Mouse (Mus musculus) kidney, embryonic 16.5 days (tissue): ENCODE measurements around the gene Dppa5a. TPM values are rescaled to one million over a fixed set of nuclear protein-coding genes. Genes with fewer than 3 reads are reported as not detected.

Source experiments
- ATAC-seq: fragments of 200-750 bp; cut with Nextera tagmentation; 2 replicates; pipeline ENCODE4 v1.8.0; 2017; ENCODE audit warnings: moderate TSS enrichment; ENCODE audit not compliant: low FRiP score, low TSS enrichment
- H3K27ac ChIP-seq: fragments of 300-500 bp; sonication (generic); 2 replicates; pipeline ENCODE4 v1.5.1; 2014; ENCODE audit warnings: low read length
- H3K27me3 ChIP-seq: fragments of 300-500 bp; sonication (generic); 2 replicates; pipeline ENCODE4 v1.6.1; 2014; ENCODE audit warnings: low read length, control low read depth, mixed read lengths; ENCODE audit not compliant: insufficient read depth
- H3K36me3 ChIP-seq: fragments of 300-500 bp; sonication (generic); 2 replicates; pipeline ENCODE4 v1.6.1; 2014; ENCODE audit warnings: low read length, control low read depth, mixed read lengths; ENCODE audit not compliant: insufficient read depth
- H3K4me1 ChIP-seq: fragments of 300-500 bp; sonication (generic); 2 replicates; pipeline ENCODE4 v1.6.1; 2014; ENCODE audit warnings: low read length, control low read depth, mixed read lengths; ENCODE audit not compliant: insufficient read depth
- H3K4me2 ChIP-seq: fragments of 300-500 bp; sonication (generic); replicated peaks from 2 replicates; pipeline ENCODE4 v1.6.1; 2014; ENCODE audit warnings: low read depth, low read length
- H3K4me3 ChIP-seq: fragments of 300-500 bp; sonication (generic); 2 replicates; pipeline ENCODE4 v1.5.1; 2014; ENCODE audit warnings: mild to moderate bottlenecking, low read length
- H3K9ac ChIP-seq: fragments of 300-500 bp; sonication (generic); replicated peaks from 2 replicates; pipeline ENCODE4 v1.6.1; 2014; ENCODE audit warnings: low read length
- H3K9me3 ChIP-seq: fragments of 300-500 bp; sonication (generic); 2 replicates; pipeline ENCODE4 v1.6.1; 2016; ENCODE audit warnings: low read length, control low read depth
- WGBS: fragments of 180-500 bp; shearing (Covaris S2); extraction: QIAGEN DNeasy Blood & Tissue Kit; methylation state at CpG from one replicate; pipeline ENCODE4 v1.1.7; 2014; 5-methylcytosine and 5-hydroxymethylcytosine counted together
- polyA plus RNA-seq: library from polyadenylated mRNA; unstranded; fragments of >200 nt; fragmentation: Nextera tagmentation; extraction: Ambion mirVana; gene quantifications from 2 replicates; pipeline ENCODE4 v1.2.1, GENCODE M21; 2015

Gene Dppa5a
- polyA plus RNA-seq, 1 experiment from 2014 or later: 0.27 TPM

DNA sequence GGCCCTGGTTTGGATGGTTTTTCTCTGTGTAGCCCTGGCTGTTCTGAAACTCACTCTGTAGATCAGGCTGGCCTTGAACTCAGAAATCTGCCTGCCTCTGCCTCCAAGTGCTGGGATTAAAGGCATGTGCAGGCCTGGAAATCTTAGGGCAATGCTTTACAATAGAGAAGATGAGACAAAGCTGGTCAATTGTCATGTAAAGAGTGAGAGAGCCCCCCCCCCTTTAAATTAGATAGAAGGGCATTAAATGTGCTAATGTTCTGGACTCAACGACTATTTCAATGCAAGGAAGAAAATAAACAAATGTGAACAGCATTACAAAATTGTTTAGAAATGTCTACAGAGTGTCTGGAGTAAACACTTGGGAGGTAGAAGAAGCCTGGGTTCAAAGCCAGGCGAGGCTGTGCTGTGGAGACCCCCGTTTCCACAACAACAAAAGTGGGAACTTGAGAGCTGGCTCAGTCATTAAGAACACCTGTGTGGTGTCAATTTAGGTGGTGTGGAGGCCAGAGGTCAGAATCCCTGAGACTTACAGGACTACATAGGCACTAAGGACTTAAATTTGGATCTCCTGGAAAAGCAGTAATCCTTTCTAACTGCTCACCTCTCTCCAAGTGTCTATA is 805 bp upstream of the Dppa5a start:
- no peak for ATAC-seq
- Histone ChIP-seq H3K9ac (no peak overlapping the region), H3K27me3 (no peaks in the 10 kb centered on the region), H3K4me2 (no peak overlapping the region), H3K9me3 (no peaks in the 10 kb centered on the region), H3K27ac (no peak overlapping the region), H3K36me3 (no peaks in the 10 kb centered on the region), H3K4me1 (no peaks in the 10 kb centered on the region), H3K4me3 (no peak overlapping the region)
- WGBS: 63% methylated on average over 3 of the region's 3 CpGs

DNA sequence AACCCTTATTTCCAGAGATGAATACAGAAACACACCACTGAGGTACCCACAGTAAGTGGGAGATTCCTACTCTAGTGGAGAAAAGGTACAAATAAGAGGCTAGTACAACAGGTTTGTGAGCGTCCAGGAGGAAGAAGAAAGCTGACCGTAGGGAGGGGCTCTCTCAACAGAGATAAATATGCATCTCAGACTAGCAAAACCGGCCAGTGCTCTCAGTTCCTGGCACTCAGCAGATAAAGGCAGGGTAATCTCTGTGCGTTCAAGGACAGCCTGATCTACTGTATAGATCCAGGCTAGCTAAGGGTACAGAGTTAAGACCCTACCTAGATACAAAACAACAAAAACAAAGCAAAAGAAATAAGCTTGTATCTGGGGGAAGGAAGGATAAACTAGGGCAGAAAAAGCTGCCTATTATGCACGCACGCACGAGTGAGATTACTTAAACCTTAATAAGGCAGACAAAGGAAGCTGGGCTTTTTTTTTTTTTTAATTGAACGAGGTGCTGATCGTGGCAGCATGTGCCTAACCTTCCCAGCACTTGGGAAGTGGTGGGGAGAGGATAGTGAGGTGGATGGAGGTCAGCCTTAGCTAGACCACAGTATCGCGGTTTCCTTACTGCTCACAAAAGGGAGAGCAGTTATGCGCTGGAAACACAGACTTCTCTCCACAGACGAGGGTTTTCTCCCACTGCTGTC is 2.0 kb downstream of the Dppa5a start:
- Histone ChIP-seq H3K27ac (no peak overlapping the region), H3K9ac (no peak overlapping the region), H3K4me2 (no peak overlapping the region), H3K36me3 (no peaks in the 10 kb centered on the region), H3K4me1 (no peaks in the 10 kb centered on the region), H3K4me3 (no peak overlapping the region), H3K27me3 (no peaks in the 10 kb centered on the region), H3K9me3 (no peaks in the 10 kb centered on the region)
- 73% methylated on average over 13 of the region's 13 CpGs for WGBS
- ATAC-seq: no peak

DNA sequence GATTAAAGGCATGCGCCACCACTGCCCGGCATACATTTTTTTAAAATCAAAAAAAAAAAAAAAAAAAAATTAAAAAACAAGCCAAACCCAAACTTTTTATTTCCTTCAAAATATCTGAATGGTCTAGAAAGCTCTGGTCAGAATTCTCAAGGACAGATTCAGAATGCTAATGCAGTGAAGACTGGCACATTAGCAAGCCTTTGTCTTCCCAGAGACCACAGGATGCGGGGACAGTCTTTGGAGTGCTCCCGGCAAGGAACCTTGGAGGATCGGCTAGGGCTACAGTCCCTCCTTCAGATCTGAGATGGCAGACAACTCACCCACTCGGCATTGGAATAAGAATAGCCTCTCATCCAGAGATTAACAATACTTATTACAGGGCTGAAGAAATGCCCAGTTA is 3.3 kb downstream of the Dppa5a start:
- no peak for ATAC-seq
- no peaks in the 10 kb centered on the region for H3K36me3 ChIP-seq
- H3K9me3 ChIP-seq: no peaks in the 10 kb centered on the region
- H3K27me3 ChIP-seq: no peaks in the 10 kb centered on the region
- 88% methylated on average over 6 of the region's 6 CpGs for WGBS
- no peak overlapping the region for H3K4me3 ChIP-seq
- no peaks in the 10 kb centered on the region for H3K4me1 ChIP-seq
- no peak overlapping the region for H3K27ac ChIP-seq
- no peak overlapping the region for H3K4me2 ChIP-seq
- H3K9ac ChIP-seq: no peak overlapping the region

DNA sequence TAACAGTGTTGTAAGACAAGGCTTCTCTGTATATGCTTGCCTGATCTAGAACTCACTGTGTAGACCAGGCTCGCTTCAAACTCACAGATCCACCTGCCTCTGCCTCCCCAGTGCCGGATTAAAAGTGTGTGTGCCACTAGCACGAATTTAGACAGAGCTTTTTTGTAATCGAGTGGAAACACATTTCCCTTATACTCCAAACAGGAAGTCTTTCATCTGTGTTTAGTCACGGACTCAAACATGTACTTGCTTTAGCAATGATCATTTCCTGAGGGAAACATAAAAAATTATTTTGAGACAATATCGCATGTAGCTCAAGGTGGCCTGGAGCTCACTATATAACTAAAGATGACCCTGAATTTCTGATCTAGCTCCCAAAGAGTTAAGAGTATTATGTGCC is 4.6 kb downstream of the Dppa5a start:
- Histone ChIP-seq H3K9me3 (no peaks in the 10 kb centered on the region), H3K27ac (no peak overlapping the region), H3K36me3 (no peaks in the 10 kb centered on the region), H3K4me1 (no peaks in the 10 kb centered on the region), H3K9ac (no peak overlapping the region), H3K27me3 (no peaks in the 10 kb centered on the region), H3K4me2 (no peak overlapping the region), H3K4me3 (no peak overlapping the region)
- WGBS: 64% methylated on average over 6 of the region's 6 CpGs
- ATAC-seq: no peak

DNA sequence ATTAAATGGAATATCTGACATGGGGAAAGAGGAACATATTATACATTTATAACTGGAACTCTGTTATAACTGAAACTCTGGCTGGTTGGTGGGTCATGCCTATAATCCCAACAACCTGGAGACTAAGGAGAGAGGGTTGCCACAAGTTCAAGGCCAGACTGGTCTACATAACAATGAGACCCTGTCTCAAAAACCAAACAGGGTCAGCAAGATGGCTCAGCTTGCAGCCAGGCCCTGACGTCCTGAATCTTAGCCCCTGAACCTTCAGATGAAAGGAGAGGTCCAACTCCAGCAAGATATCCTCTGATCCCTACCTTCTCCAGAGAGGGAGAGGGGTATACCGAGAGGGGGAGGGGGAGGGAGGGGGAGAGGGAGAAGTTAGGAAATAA is 7.5 kb downstream of the Dppa5a start:
- H3K9me3 ChIP-seq: no peaks in the 10 kb centered on the region
- H3K27ac ChIP-seq: no peak overlapping the region
- no peaks in the 10 kb centered on the region for H3K27me3 ChIP-seq
- H3K4me3 ChIP-seq: no peak overlapping the region
- no peaks in the 10 kb centered on the region for H3K36me3 ChIP-seq
- H3K4me1 ChIP-seq: no peaks in the 10 kb centered on the region
- no peak overlapping the region for H3K4me2 ChIP-seq
- ATAC-seq: no peak
- 58% methylated on average over 2 of the region's 2 CpGs for WGBS
- no peak overlapping the region for H3K9ac ChIP-seq

DNA sequence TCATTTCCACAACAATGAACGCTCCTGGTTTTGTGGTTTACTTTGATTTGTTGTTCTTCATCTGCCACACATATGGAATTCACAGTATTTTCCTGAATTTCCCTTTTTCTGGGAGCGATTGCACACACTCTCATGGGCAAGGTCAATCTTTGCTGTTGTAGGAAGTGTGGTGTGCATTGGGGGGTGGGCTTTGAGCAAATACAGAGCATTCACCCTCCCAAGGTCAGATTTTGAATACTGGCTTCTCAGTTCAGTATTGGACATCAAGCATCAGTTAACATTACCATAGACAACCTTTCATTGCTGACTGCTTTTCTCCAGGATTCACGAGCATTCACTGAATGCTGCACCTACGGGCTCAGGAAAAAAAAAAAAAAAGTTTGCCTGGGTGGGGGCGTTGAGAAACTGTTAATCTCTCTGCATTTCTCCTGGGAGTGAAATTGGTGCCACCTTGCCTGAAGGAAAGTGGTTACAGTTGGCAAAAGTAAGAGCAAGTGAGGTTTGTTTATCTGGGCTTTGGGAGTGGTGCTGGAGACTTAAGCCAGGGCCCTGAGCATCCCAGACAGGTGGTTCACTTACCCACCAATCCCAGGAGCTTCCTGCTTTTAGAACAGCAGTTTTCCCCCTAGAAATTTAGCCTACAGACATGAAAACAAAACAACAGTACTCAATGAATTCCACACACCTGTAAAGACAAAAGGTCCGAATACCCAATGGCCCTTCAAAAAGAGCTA is 8.1 kb downstream of the Dppa5a start:
- Histone ChIP-seq H3K4me2 (no peak overlapping the region), H3K4me3 (no peak overlapping the region), H3K27me3 (no peaks in the 10 kb centered on the region), H3K27ac (no peak overlapping the region), H3K9me3 (no peaks in the 10 kb centered on the region), H3K9ac (no peak overlapping the region), H3K36me3 (no peaks in the 10 kb centered on the region), H3K4me1 (no peaks in the 10 kb centered on the region)
- WGBS: 79% methylated on average over 6 of the region's 6 CpGs
- ATAC-seq: no peak

DNA sequence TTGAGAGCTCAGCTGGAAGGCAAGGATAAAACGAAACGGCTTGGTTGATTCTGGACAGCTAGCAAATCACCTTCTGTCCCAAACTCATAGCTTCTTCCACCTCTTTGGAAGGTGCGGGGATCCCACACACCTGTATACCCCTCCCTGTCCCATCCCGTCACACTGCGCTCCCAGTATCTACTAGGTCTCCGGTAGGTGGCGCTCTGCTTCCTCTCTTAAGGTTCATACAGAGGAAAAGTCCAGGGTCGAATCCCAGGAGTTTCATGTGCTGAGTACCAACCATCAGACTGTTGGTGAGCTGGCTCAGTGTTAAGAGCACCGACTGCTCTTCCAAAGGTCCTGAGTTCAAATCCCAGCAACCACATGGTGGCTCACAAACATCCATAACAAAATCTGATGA is 9.9 kb downstream of the Dppa5a start:
- ATAC-seq: peak; percentile 59
- WGBS: 14% methylated on average over 9 of the region's 9 CpGs

DNA sequence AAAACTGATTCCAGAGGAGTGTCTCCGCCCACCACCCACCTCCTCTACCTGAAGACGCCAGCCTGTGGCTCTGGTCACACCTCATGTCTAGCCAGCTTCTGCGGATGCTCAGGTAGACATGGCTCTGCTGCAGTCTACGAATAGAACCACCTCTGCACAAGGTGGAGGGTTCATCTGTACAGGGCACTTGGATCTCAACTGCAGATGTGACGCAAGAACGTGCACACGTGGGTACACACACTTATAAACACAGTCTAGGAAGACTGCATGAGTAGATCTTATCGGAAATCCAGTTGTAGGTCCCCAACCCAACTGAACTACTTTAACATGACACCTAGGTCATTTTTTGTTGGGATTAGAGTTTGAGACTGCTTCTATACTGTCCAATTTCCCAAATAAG is 12.4 kb downstream of the Dppa5a start, which contains the start of gene Gsta2:
Gsta2 (minus strand) TSS at position 178 of the 400 bp plus-strand sequence.
- no peaks in the 10 kb centered on the region for H3K9me3 ChIP-seq
- H3K4me3 ChIP-seq: no peak within 1 kb of the TSS
- no peaks in the 10 kb centered on the region for H3K36me3 ChIP-seq
- H3K4me2 ChIP-seq: no peak within 1 kb of the TSS
- no peaks in the 10 kb centered on the region for H3K4me1 ChIP-seq
- no peak within 1 kb of the TSS for H3K9ac ChIP-seq
- H3K27me3 ChIP-seq: no peaks in the 10 kb centered on the region
- 0 out of 2 replicates have a peak within 1 kb of the TSS, but pooled peaks have one; percentile 50 for H3K27ac ChIP-seq
- 89% methylated on average over 8 of the region's 8 CpGs for WGBS
- ATAC-seq: no peak

More for the DNA sequence above, 9.9 kb downstream of the Dppa5a start:
- Histone ChIP-seq H3K4me1 (no peaks in the 10 kb centered on the region), H3K36me3 (no peaks in the 10 kb centered on the region), H3K27ac (no peak overlapping the region), H3K9me3 (no peaks in the 10 kb centered on the region), H3K9ac (no peak overlapping the region), H3K4me2 (no peak overlapping the region), H3K27me3 (no peaks in the 10 kb centered on the region), H3K4me3 (no peak overlapping the region)

DNA sequence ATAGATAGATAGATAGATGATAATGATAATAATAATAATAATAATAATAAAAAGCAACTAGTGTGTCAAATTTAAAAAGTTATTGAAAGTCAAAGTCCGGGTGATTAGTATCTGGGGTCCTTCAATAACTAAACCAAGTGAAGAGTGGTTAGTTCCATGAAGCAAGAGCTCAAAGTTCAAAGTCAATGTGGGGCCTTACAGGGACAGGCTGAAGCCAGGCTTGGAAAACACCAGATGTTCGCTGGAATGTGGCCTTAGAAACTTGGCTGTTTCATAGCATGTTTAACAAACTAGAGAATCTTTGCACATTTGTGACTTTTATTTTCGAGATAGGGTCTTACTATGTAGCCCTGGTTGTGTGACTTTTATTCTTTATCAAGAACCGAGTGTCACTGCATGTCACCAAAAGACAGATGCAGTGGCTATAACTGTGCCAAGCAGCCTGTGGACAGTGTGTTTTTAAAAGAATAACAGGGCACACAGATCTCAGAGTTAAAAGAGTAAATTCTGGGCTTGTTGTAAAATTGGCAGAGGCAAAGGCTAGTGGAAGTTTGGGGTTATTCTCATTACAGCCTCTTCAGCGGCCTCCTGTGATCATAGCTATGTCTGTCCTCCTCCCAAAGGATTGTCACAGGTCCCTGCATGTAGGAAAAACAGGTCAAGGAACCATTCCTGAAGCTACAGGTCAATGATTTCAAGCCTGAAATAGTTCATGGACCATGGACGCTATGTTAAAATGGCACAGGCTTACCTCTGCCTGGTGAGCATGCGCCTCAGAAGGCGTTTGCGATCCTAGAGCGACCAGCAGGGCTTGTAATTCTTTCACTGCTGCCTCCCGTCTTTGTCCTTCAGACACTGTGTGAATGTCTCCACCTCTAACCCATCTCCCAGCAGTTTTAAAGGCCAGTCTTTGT is 13.1 kb downstream of the Dppa5a start:
- H3K4me2 ChIP-seq: no peak overlapping the region
- H3K27me3 ChIP-seq: no peaks in the 10 kb centered on the region
- H3K4me1 ChIP-seq: no peaks in the 10 kb centered on the region
- ATAC-seq: peak; percentile 51; the same call in 1 of the 2 replicates
- no peaks in the 10 kb centered on the region for H3K36me3 ChIP-seq
- WGBS: 73% methylated on average over 11 of the region's 11 CpGs
- H3K9ac ChIP-seq: no peak overlapping the region
- 0 out of 2 replicates have a peak overlapping the region, but pooled peaks have one; percentile 50 for H3K27ac ChIP-seq
- H3K4me3 ChIP-seq: no peak overlapping the region
- H3K9me3 ChIP-seq: no peaks in the 10 kb centered on the region
